Mouse (Mus musculus): ENCODE results near the gene Klf3. TPM values are rescaled to one million over a fixed set of nuclear protein-coding genes. Genes with fewer than 3 reads are reported as not detected.

Klf3 gene
- 61.9 and 63.1 TPM in 2 replicates for polyA plus RNA-seq (2016; fragmentation: Nextera tagmentation; extraction: Ambion mirVana)

DNA sequence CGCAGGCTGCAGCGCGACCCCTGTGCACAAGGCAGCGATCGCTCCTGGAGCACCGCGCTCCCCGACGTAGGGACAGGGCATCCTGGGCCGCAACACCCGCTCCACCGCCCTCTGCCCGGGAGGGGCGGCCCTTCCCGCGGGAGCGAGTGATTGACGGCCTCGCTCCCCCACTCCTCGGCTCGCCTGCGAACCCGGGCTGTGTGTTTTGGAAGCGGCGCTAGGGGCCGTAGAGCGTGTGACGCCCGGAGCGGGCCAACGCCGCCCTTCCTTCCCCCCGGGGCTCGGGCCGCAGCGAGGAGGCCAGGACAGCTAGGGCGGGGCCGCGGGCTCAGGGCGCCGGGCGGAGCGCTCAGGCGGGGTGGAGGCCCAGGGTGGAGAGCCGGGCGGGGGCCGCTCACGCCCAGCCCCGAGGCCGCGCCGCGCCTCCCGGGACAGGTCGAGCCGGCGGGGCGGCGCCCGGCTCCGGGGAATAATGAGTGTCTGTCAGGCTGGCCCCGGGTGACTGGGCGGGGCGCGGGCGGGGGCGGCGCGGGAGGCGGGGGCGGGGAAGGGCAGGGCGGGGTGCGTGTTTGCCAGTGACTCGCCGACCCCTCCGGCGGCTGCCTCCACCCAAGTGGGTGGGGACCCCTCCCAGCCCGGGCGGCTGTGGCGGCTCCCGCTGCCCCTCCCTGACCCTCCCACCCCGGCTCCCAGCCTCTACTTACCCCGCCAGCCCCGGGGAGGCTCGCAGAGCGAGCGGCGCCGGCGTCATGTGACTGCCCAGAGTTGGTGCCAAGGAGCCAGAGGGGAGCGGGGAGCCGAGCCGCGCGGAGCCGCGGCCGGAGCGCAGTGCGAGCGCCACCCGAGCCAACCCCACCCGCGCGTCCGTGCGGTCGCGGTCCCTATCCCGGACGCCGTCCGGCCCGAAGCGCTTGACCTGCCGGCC is at the start of gene Klf3:
Gene Klf3, plus strand, starts transcription at position 594 of the 925 bp plus-strand sequence.
- WGBS = under 1% methylated on average over 116 of the region's 116 CpGs
- DNase-seq (ENCODE audit: low spot score) = peak; percentile 94
- Histone ChIP-seq H3K27me3 (ENCODE audit: low read depth, poor library complexity, severe bottlenecking) (no peaks in the 10 kb centered on the region), H3K9me3 (replicated peaks) (peaks cover 12% of the 10 kb centered on the region), H3K4me3 (peak within 1 kb of the TSS; percentile 97), H3K36me3 (peaks cover 12% of the 10 kb centered on the region), H3K4me1 (peaks cover 48% of the 10 kb centered on the region), H3K27ac (replicated peaks) (peak within 1 kb of the TSS; percentile 99)

DNA sequence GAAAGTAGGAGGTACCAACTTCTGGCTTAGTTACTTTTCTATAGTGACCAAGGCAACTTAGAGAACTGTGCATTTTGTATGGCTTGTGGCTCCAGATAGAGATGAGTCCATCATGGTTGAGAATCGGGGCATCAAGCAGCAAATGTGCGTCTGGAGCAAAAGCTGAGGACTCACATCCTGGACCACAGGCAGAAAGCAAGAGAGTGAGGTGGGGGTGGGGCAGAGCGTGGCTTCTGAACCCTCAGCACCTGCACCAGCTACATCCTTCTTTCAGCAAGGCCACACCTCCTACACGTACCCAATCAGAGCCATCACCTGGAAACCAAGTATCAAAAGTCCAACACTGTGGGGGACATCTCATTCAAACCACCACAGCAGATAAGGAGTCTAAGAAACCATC is 40.9 kb upstream of the Klf3 start:
- DNase-seq (ENCODE audit: low spot score) = no peak
- Histone ChIP-seq H3K27me3 (ENCODE audit: low read depth, poor library complexity, severe bottlenecking) (no peaks in the 10 kb centered on the region), H3K9me3 (replicated peaks) (no peaks in the 10 kb centered on the region; the same call in 1 of the 2 replicates), H3K4me3 (no peak overlapping the region), H3K36me3 (no peaks in the 10 kb centered on the region), H3K27ac (replicated peaks) (no peak overlapping the region), H3K4me1 (no peaks in the 10 kb centered on the region)
- WGBS = 88% methylated on average over 4 of the region's 4 CpGs

DNA sequence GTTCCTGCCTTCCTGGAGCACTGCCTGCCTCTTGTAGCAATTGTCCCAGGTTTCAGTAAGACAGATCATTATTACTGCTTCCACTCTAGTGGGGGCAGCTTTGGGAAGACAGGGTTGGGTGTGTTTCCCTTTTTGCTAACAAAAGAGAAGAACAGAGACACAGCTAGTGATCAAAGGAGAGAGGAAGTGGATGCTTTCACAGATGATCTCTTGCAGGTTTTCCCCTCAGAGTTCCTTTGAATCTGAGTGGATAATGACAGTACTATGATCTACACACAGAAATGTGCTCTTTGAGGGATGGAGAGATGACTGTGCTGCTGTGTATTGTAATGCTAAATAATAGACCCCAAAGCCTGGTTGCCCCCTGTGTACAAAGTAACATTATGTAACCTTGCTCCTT is 38.7 kb upstream of the Klf3 start:
- Histone ChIP-seq H3K4me3 (no peak overlapping the region), H3K27ac (replicated peaks) (no peak overlapping the region), H3K36me3 (no peaks in the 10 kb centered on the region), H3K9me3 (replicated peaks) (peaks cover 12% of the 10 kb centered on the region), H3K4me1 (no peaks in the 10 kb centered on the region), H3K27me3 (ENCODE audit: low read depth, poor library complexity, severe bottlenecking) (no peaks in the 10 kb centered on the region)
- DNase-seq (ENCODE audit: low spot score) = no peak

DNA sequence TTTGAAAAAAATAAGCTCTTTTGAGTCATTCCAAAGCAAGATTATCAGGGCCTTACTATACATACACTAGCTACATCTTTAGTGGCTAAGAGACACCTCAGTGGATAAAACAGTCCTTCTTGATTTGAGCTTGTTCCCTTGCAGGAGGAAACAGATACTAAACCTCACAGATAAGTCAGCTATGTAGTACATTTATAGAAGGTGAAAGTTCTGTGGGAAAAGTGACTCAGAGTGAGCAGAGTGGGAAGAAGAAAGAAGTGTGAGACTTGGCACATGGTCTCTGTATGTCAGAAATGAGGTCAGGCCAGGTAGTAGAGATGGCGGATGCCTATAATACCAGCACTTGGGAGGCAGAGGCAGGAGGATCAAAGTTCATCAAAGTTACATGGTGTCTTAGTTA is 37.4 kb upstream of the Klf3 start:
- no peak for DNase-seq (ENCODE audit: low spot score)
- Histone ChIP-seq H3K36me3 (no peaks in the 10 kb centered on the region), H3K9me3 (replicated peaks) (peaks cover 12% of the 10 kb centered on the region), H3K4me1 (no peaks in the 10 kb centered on the region), H3K4me3 (no peak overlapping the region), H3K27me3 (ENCODE audit: low read depth, poor library complexity, severe bottlenecking) (no peaks in the 10 kb centered on the region), H3K27ac (replicated peaks) (no peak overlapping the region)
- 97% methylated on average over 1 of the region's 1 CpGs for WGBS

DNA sequence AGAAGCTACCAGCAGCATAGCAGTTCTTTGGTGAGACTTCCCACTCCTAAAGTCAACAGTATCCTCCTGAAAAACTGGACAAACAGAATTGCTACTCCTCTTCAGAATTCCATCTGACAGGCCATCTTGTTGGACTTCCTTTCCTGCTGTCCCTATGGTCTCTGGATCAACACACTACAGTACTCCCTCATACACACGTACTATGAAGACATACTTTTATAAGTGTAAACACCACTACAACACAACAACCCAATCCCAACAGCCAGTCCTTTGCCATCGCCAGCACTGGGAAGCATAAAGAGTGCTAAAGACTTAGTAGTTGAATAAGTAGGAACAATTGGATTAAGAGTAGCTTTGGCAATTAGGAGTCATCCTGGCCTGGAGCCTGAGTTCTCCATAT is 36.6 kb upstream of the Klf3 start:
- DNase-seq (ENCODE audit: low spot score) = no peak
- peaks cover 12% of the 10 kb centered on the region for H3K9me3 ChIP-seq (replicated peaks)
- no peaks in the 10 kb centered on the region for H3K4me1 ChIP-seq
- no peak overlapping the region for H3K4me3 ChIP-seq
- 93% methylated on average over 2 of the region's 2 CpGs for WGBS
- no peaks in the 10 kb centered on the region for H3K36me3 ChIP-seq
- H3K27me3 ChIP-seq (ENCODE audit: low read depth, poor library complexity, severe bottlenecking) = no peaks in the 10 kb centered on the region
- H3K27ac ChIP-seq (replicated peaks) = no peak overlapping the region

DNA sequence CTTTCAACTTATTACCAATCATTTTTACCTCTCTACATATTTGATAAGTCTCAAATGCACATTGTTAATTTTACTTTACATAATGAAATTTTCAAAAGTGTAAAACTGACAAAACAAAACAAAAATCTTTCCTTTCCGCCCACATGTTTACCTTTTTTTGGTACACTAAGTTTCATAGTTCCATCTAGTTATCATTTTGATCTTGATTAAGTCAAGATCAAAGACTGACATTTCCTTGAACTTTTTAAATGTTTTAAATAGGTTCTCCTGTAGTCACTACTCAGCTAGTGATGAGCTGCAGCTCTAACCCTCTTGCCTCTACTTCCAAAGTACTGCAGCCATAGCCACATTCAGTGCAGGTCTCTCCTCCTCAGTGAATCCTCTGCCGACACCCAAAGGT is 31.6 kb upstream of the Klf3 start:
- Histone ChIP-seq H3K9me3 (replicated peaks) (peaks cover 12% of the 10 kb centered on the region), H3K4me3 (no peak overlapping the region), H3K36me3 (no peaks in the 10 kb centered on the region), H3K4me1 (no peaks in the 10 kb centered on the region), H3K27ac (replicated peaks) (no peak overlapping the region), H3K27me3 (ENCODE audit: low read depth, poor library complexity, severe bottlenecking) (no peaks in the 10 kb centered on the region)
- no peak for DNase-seq (ENCODE audit: low spot score)
- 94% methylated on average over 2 of the region's 2 CpGs for WGBS

DNA sequence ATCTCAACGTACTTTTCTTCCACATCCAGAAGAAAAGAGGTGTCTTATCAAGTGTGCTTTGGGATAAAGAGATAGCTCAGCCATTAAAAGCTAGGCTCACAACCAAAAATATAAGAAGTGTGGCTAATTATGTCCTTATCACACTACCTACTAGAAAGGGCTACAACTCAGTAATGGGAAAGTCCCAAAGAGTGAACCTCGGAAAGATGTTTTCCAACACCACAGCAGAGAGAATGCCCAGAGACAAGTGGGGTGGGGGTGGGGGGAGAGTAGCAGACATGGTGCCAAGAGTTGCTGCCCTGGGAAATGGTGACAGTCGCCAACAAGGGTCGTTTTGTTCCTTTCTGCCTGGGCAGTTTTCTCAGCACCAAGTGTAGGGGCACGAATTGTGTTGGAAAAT is 25.0 kb upstream of the Klf3 start:
- WGBS = 93% methylated on average over 5 of the region's 5 CpGs
- no peak for DNase-seq (ENCODE audit: low spot score)
- Histone ChIP-seq H3K27me3 (ENCODE audit: low read depth, poor library complexity, severe bottlenecking) (no peaks in the 10 kb centered on the region), H3K4me3 (no peak overlapping the region), H3K36me3 (no peaks in the 10 kb centered on the region), H3K4me1 (peaks cover 11% of the 10 kb centered on the region), H3K9me3 (replicated peaks) (no peaks in the 10 kb centered on the region), H3K27ac (replicated peaks) (no peak overlapping the region)

DNA sequence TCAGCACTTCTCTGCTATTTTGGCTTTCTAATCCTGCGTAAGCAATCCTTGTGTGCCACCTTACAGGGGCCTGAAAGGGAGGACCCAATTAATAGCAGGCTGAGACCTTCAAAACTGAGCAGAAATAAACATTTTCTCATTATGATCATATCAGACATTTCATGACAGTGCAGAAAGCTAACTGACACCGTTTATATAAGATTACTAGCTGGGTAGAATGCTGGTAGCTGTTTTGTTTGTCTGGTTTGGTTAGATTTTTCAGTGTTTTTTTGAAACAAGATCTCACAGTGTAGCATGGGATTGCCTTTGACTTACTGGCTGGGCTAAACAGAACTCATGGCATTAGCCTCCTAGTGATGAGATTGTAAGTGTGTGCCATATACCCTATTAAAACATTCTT is 23.9 kb upstream of the Klf3 start:
- no peaks in the 10 kb centered on the region for H3K9me3 ChIP-seq (replicated peaks)
- peaks cover 11% of the 10 kb centered on the region for H3K4me1 ChIP-seq
- no peak overlapping the region for H3K4me3 ChIP-seq
- H3K27me3 ChIP-seq (ENCODE audit: low read depth, poor library complexity, severe bottlenecking) = no peaks in the 10 kb centered on the region
- no peaks in the 10 kb centered on the region for H3K36me3 ChIP-seq
- WGBS = 85% methylated on average over 2 of the region's 2 CpGs
- H3K27ac ChIP-seq (replicated peaks) = no peak overlapping the region
- DNase-seq (ENCODE audit: low spot score) = no peak

DNA sequence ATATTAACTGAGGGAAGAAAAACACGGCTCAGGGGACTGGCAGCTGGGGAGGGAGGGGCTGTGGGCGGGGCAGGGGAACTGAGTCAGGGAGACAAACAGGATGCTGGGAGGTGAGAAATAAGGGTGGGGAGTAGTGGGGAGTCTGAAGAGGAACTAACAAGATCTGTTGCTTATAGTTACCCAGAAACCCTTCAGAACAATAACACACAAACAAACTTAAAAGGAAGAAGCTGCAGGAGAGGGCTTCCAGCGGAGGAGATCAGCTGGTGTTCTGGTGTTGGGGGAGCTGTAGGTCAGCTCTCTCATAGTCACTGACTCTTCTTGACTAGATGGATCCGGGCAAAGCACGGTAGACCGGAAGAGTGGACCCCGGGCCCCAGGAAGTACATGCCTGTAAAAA is 22.4 kb upstream of the Klf3 start:
- Histone ChIP-seq H3K4me1 (peaks cover 11% of the 10 kb centered on the region), H3K36me3 (no peaks in the 10 kb centered on the region), H3K9me3 (replicated peaks) (no peaks in the 10 kb centered on the region), H3K27ac (replicated peaks) (no peak overlapping the region), H3K4me3 (no peak overlapping the region), H3K27me3 (ENCODE audit: low read depth, poor library complexity, severe bottlenecking) (no peaks in the 10 kb centered on the region)
- WGBS = 74% methylated on average over 7 of the region's 7 CpGs
- DNase-seq (ENCODE audit: low spot score) = no peak

DNA sequence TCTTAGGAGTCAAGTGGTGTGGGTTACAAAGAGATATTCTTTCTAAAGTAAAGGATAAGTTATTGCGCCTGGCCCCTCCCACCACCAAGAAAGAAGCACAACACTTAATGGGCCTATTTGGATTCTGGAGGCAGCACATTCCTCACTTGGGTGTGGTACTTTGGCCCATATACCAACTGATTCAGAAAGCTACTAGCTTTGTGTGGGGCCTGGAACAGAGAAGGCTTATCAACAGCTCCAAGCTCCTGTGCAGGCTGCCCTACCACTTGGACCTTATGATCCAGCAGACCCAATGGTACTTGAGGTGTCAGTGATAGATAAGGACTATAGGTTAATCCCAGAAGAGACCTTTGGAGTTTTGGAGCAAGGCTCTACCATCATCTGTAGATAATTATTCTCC is 15.0 kb upstream of the Klf3 start:
- Histone ChIP-seq H3K27ac (replicated peaks) (no peak overlapping the region), H3K9me3 (replicated peaks) (no peaks in the 10 kb centered on the region), H3K36me3 (no peaks in the 10 kb centered on the region), H3K27me3 (ENCODE audit: low read depth, poor library complexity, severe bottlenecking) (no peaks in the 10 kb centered on the region), H3K4me1 (no peaks in the 10 kb centered on the region), H3K4me3 (no peak overlapping the region)
- WGBS = 100% methylated on average over 1 of the region's 1 CpGs
- no peak for DNase-seq (ENCODE audit: low spot score)

DNA sequence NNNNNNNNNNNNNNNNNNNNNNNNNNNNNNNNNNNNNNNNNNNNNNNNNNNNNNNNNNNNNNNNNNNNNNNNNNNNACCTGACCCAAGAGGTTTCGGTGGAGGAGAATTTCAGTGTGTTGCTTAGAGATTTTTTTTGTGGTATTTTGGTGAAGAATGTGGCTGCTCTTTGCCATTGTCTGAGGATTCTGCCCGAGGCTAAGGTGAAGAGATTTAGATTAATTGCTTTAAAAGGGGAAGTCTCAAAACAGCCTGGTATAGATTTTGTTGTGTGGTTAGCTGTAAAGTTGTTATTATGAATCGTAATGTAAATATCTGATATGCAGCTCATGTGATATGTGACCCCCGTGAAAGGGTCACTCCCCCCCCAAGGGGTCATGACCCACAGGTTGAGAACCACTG is 5.0 kb upstream of the Klf3 start:
- no peak overlapping the region for H3K4me3 ChIP-seq
- H3K27ac ChIP-seq (replicated peaks) = no peak overlapping the region
- H3K9me3 ChIP-seq (replicated peaks) = peaks cover 28% of the 10 kb centered on the region
- H3K36me3 ChIP-seq = 0 out of 2 replicates have a peak, but pooled peaks cover 7% of the 10 kb centered on the region
- 76% methylated on average over 4 of the region's 4 CpGs for WGBS
- peaks cover 17% of the 10 kb centered on the region for H3K4me1 ChIP-seq
- no peak for DNase-seq (ENCODE audit: low spot score)
- H3K27me3 ChIP-seq (ENCODE audit: low read depth, poor library complexity, severe bottlenecking) = no peaks in the 10 kb centered on the region

DNA sequence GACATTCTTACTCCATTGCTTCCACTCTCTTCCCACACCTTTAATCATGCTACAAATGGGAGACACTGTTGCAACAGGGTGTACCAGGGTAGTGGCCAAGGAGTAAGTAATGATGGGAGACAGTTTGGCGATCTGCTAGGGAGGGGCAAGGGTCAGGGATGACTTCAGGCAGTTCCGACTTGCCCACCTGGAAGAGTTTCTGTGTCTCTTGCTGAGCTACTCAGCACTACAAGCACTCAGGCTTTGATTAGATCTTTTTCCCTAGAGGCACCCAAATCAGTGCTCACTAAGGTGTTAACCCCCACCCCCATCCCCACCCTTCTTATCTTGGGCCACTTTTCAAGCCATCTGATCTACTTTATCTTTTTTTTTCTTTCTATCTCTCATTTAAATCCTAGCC is 1.6 kb upstream of the Klf3 start:
- DNase-seq (ENCODE audit: low spot score) = no peak
- WGBS = 77% methylated on average over 2 of the region's 2 CpGs
- no peaks in the 10 kb centered on the region for H3K27me3 ChIP-seq (ENCODE audit: low read depth, poor library complexity, severe bottlenecking)
- H3K27ac ChIP-seq (replicated peaks) = peak overlapping the region; percentile 99; the same call in 1 of the 2 replicates
- H3K9me3 ChIP-seq (replicated peaks) = peaks cover 12% of the 10 kb centered on the region
- peaks cover 33% of the 10 kb centered on the region for H3K4me1 ChIP-seq
- 0 out of 2 replicates have a peak, but pooled peaks cover 7% of the 10 kb centered on the region for H3K36me3 ChIP-seq
- peak overlapping the region; percentile 97; the same call in 1 of the 2 replicates for H3K4me3 ChIP-seq

DNA sequence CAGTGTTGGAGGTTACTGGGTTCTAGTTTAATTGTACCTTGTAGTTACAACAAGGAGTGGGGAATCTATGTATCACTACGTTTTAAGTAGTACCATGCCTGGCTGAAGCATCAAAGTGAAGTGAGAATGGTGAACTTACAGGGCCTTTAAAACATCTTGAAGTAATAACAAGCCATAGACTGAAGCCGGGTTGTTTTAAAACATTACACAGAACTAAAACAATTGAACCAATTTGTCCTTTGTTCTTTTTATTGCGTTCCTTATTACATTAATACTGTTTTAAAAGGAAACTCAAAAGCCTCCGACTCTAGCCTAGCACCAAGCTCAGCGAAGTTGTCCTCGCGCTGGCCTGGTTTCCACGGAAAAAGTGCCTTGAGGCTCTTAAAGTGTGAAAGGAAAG is 1.0 kb upstream of the Klf3 start:
- peaks cover 39% of the 10 kb centered on the region for H3K4me1 ChIP-seq
- peaks cover 12% of the 10 kb centered on the region for H3K9me3 ChIP-seq (replicated peaks)
- no peaks in the 10 kb centered on the region for H3K27me3 ChIP-seq (ENCODE audit: low read depth, poor library complexity, severe bottlenecking)
- H3K4me3 ChIP-seq = peak overlapping the region; percentile 97
- H3K27ac ChIP-seq (replicated peaks) = peak overlapping the region; percentile 99
- 0 out of 2 replicates have a peak, but pooled peaks cover 7% of the 10 kb centered on the region for H3K36me3 ChIP-seq
- no peak for DNase-seq (ENCODE audit: low spot score)
- WGBS = 2% methylated on average over 8 of the region's 8 CpGs
